Mouse (Mus musculus) left cerebral cortex, postnatal 4 days (tissue): ENCODE data around the gene Dek. TPM values are rescaled to one million over a fixed set of nuclear protein-coding genes. Genes with fewer than 3 reads are reported as not detected.

Source experiments
- DNase-seq: peaks from one replicate; pipeline ENCODE4 v3.0.0-alpha.2; 2022
- intact Hi-C: fragments of 180-260 bp; cut with DNase I; formaldehyde crosslinking; loops from one replicate; pipeline ENCODE4 v1.15.1; 2025
- total RNA-seq, 2 experiments: library from RNA; stranded (reverse); gene quantifications; 2 replicates each; pipeline ENCODE4 v1.2.3; 2021

Dek gene
- total RNA-seq, 2 experiments from 2014 or later, result 60.4 to 65.4 TPM

- no peak for DNase-seq
- intact Hi-C loops, result no loop called here
Measured at GRCm38 (mm10) chr13:47112056-47112455, 6.1 kb upstream of the Dek start.

GRCm38 (mm10) chr13:47111185-47111584 lies 5.2 kb upstream of the Dek start:
- DNase-seq, result no peak
- intact Hi-C loops, result no loop called here

GRCm38 (mm10) chr13:47109239-47109638 lies 3.2 kb upstream of the Dek start:
- no peak for DNase-seq
- intact Hi-C loops, result no loop called here

GRCm38 (mm10) chr13:47106580-47106888 lies 533 bp upstream of the Dek start:
- intact Hi-C loops, result no loop called here
- no peak for DNase-seq

GRCm38 (mm10) chr13:47104856-47105541 lies 1.0 kb downstream of the Dek start:
- intact Hi-C loops, result no loop called here
- DNase-seq, result peak; percentile 45

- no peak for DNase-seq
- intact Hi-C loops, result no loop called here
Measured at GRCm38 (mm10) chr13:47104146-47104545, 1.9 kb downstream of the Dek start.

- DNase-seq, result no peak
- intact Hi-C loops, result no loop called here
Measured at GRCm38 (mm10) chr13:47100587-47100986, 5.4 kb downstream of the Dek start.

GRCm38 (mm10) chr13:47099265-47099664 lies 6.7 kb downstream of the Dek start:
- DNase-seq, result no peak
- intact Hi-C loops, result no loop called here

GRCm38 (mm10) chr13:47096591-47096990 lies 9.4 kb downstream of the Dek start:
- intact Hi-C loops, result no loop called here

GRCm38 (mm10) chr13:47093791-47094190 lies 12.2 kb downstream of the Dek start:
- DNase-seq, result no peak
- intact Hi-C loops, result no loop called here

More at GRCm38 (mm10) chr13:47096591-47096990, 9.4 kb downstream of the Dek start:
- no peak for DNase-seq

GRCm38 (mm10) chr13:47089271-47089670 lies 16.7 kb downstream of the Dek start:
- intact Hi-C loops, result no loop called here
- no peak for DNase-seq

- DNase-seq, result no peak
- intact Hi-C loops, result no loop called here
Measured at GRCm38 (mm10) chr13:47088433-47088832, 17.6 kb downstream of the Dek start.

- intact Hi-C loops, result no loop called here
- DNase-seq, result no peak
Measured at GRCm38 (mm10) chr13:47080905-47081505, 25.0 kb downstream of the Dek start.

- intact Hi-C loops, result no loop called here
- no peak for DNase-seq
Measured at GRCm38 (mm10) chr13:47078799-47079198, 27.2 kb downstream of the Dek start.

GRCm38 (mm10) chr13:47077367-47077766 lies 28.6 kb downstream of the Dek start:
- intact Hi-C loops, result no loop called here

GRCm38 (mm10) chr13:47076156-47076555 lies 29.8 kb downstream of the Dek start:
- intact Hi-C loops, result no loop called here
- DNase-seq, result no peak

More at GRCm38 (mm10) chr13:47077367-47077766, 28.6 kb downstream of the Dek start:
- no peak for DNase-seq

GRCm38 (mm10) chr13:47072484-47072883 lies 33.5 kb downstream of the Dek start:
- no peak for DNase-seq
- intact Hi-C loops, result no loop called here

- intact Hi-C loops, result no loop called here
- DNase-seq, result no peak
Measured at GRCm38 (mm10) chr13:47071871-47072270, 34.1 kb downstream of the Dek start.

GRCm38 (mm10) chr13:47070329-47071080 lies 35.5 kb downstream of the Dek start:
- no peak for DNase-seq
- intact Hi-C loops, result no loop called here

- DNase-seq, result no peak
- intact Hi-C loops, result no loop called here
Measured at GRCm38 (mm10) chr13:47067001-47067400, 39.0 kb downstream of the Dek start.

GRCm38 (mm10) chr13:47066516-47066915 lies 39.5 kb downstream of the Dek start:
- intact Hi-C loops, result no loop called here
- no peak for DNase-seq
